Mouse (Mus musculus) inflammation-experienced regulatory T-cells, adult 6 months (primary cell): ENCODE data around the gene Rpl22. TPM values are rescaled to one million over a fixed set of nuclear protein-coding genes. Genes with fewer than 3 reads are reported as not detected.

Experiments
- polyA plus RNA-seq, 3 experiments: library from polyadenylated mRNA; unstranded; fragments of 100-300 nt; shearing (Covaris generic); gene quantifications; one replicate each; pipeline ENCODE4 v1.2.1; 2017

The Rpl22 gene
- polyA plus RNA-seq, 3 experiments from 2014 or later: 752 to 1,062 (median 960) TPM

Other genes starting within 250 kb of the Rpl22 start
- 100 to 1,000 TPM; 125 to 133 (median 127) TPM for gene Tnfrsf25, start 209.8 kb upstream of the Rpl22 start, polyA plus RNA-seq
- gene Espn, start 173.4 kb upstream of the Rpl22 start, polyA plus RNA-seq: 10 to 100 TPM in 1 of 3 experiments, 1 to 10 TPM in 2; 6.0 to 13.1 (median 9.7) TPM
- not detected for gene Hes2, start 166.9 kb upstream of the Rpl22 start, polyA plus RNA-seq
- 100 to 1,000 TPM; 124 to 249 (median 126) TPM for gene Acot7, start 147.6 kb upstream of the Rpl22 start, polyA plus RNA-seq
- gene Gpr153, start 51.5 kb upstream of the Rpl22 start, polyA plus RNA-seq: under 1 TPM in 1 of 3 experiments, not detected in 2; 0.15 TPM
- not detected for gene Hes3, start 34.1 kb upstream of the Rpl22 start, polyA plus RNA-seq
- gene Icmt, start 28.5 kb upstream of the Rpl22 start, polyA plus RNA-seq: 1 to 10 TPM; 5.1 to 8.8 (median 7.1) TPM
- not detected for gene Rnf207, start 6.7 kb upstream of the Rpl22 start, polyA plus RNA-seq
- under 1 TPM in 2 of 3 experiments, not detected in 1; 0.05 to 0.11 TPM for gene Chd5, start 12.9 kb downstream of the Rpl22 start, polyA plus RNA-seq
- under 1 TPM in 1 of 3 experiments, not detected in 2; 0.41 TPM for gene Nphp4, start 151.0 kb downstream of the Rpl22 start, polyA plus RNA-seq
- gene Kcnab2, start 152.1 kb downstream of the Rpl22 start, polyA plus RNA-seq: 100 to 1,000 TPM in 1 of 3 experiments, 10 to 100 TPM in 2; 81.9 to 170 (median 96.5) TPM